In genomic region chr6:82921426-82922224, GRCm38 (mm10) we compare ENCODE assay signal across 24 mouse cellular contexts. TPM values are rescaled to one million over a fixed set of nuclear protein-coding genes. Genes with fewer than 3 reads are reported as not detected.
DNase-seq lines count a peak whose midpoint lies in the region; ATAC-seq and TF ChIP-seq lines count a peak whose summit lies in the region.
"Had no signal": no experiment of that assay in that cellular context is flagged by ENCODE, and none has a peak within 500 bp of the region (broad histone marks: within the 10 kb centered on the region; RNA-seq: fewer than 3 reads in every experiment).

No protein-coding gene starts in this region.

- TF ChIP-seq CTCF in thymus, adult 2 months (IDR thresholded peaks at IDR 0.05; ENCODE audit: borderline replicate concordance, control insufficient read depth, extremely low read depth, insufficient read depth, low read length, poor library complexity), result no peak
- TF ChIP-seq CTCF in heart, adult 2 months (IDR thresholded peaks at IDR 0.05), result no peak

- H3K27ac ChIP-seq in thymus, adult 2 months (ENCODE audit: control insufficient read depth, insufficient read depth, low read length), result peak overlapping the region; percentile 51
- H3K27ac ChIP-seq in heart, adult 2 months, result no peak overlapping the region
- H3K27ac ChIP-seq: embryonic facial prominence, embryonic 15.5 days; gastrocnemius, adult 2 months; kidney, postnatal 0 days; limb, embryonic 10.5 days; liver, embryonic 15.5 days; lung, embryonic 15.5 days had no signal

- ATAC-seq in activated CD4-positive, CD25-positive, alpha-beta regulatory T cell, adult 4 months, result peak; percentile 91
- ATAC-seq: forebrain, embryonic 14.5 days; midbrain, embryonic 16.5 days had no signal

- intact Hi-C loops in heart, adult 2 months (cut with DNase I), result no loop called here

- no peak for TF ChIP-seq EP300 in heart, adult 2 months (IDR thresholded peaks at IDR 0.05; ENCODE audit: insufficient read depth, low read depth, low read length)

- peaks cover 37% of the 10 kb centered on the region for H3K4me1 ChIP-seq in thymus, adult 2 months (replicated peaks; ENCODE audit: control insufficient read depth, insufficient read depth, low read length)
- no peaks in the 10 kb centered on the region for H3K4me1 ChIP-seq in heart, adult 2 months (ENCODE audit: control insufficient read depth, insufficient read depth, low read length)
- H3K4me1 ChIP-seq: heart, embryonic 12.5 days; limb, embryonic 10.5 days; liver, embryonic 15.5 days; lung, embryonic 15.5 days had no signal

- no peak for DNase-seq in thymus, adult 2 months
- DNase-seq in thymus, postnatal 10 days (ENCODE audit: low spot score in 2 of 2), result no peak
- peak; percentile 80 for DNase-seq in thymus, postnatal 0 days (ENCODE audit: low spot score)
- no peak for DNase-seq in heart, adult 18-20 months
- DNase-seq in layer of hippocampus, postnatal 36 days, result no peak
- no peak for DNase-seq in heart, adult 2 months
- DNase-seq: adrenal gland, postnatal 10 days; cerebellum, adult 2 months; gastrocnemius, adult 2 months; heart, postnatal 14 days; kidney, adult 2 months; liver; lung, postnatal 4 days had no signal

- H3K4me3 ChIP-seq in thymus, adult 2 months (ENCODE audit: control insufficient read depth, insufficient read depth, low read length), result no peak overlapping the region
- no peak overlapping the region for H3K4me3 ChIP-seq in heart, adult 2 months
- H3K4me3 ChIP-seq: embryonic facial prominence, embryonic 15.5 days; gastrocnemius, adult 2 months; heart, embryonic 12.5 days; limb, embryonic 10.5 days; liver, embryonic 15.5 days; lung, embryonic 15.5 days had no signal

- no peak for TF ChIP-seq POLR2A in thymus, adult 2 months (IDR thresholded peaks at IDR 0.05; ENCODE audit: control insufficient read depth, extremely low read depth, insufficient read depth, low read length, poor library complexity)
- TF ChIP-seq POLR2A in heart, adult 2 months (IDR thresholded peaks at IDR 0.05; ENCODE audit: insufficient read depth, low read depth, low read length), result no peak

- H3K79me2 ChIP-seq in heart, adult 2 months (replicated peaks; ENCODE audit: control insufficient read depth, insufficient read depth, low read length), result no peaks in the 10 kb centered on the region

- H3K27me3 ChIP-seq in thymus, adult 2 months (ENCODE audit: control insufficient read depth, insufficient read depth, low read length), result no peaks in the 10 kb centered on the region
- H3K27me3 ChIP-seq in heart, adult 2 months (ENCODE audit: control insufficient read depth, insufficient read depth, low read length), result no peaks in the 10 kb centered on the region
- H3K27me3 ChIP-seq: embryonic facial prominence, embryonic 15.5 days; lung, embryonic 15.5 days had no signal

- H3K9ac ChIP-seq in heart, adult 2 months (ENCODE audit: low read depth, low read length), result no peak overlapping the region
- H3K9ac ChIP-seq: embryonic facial prominence, embryonic 15.5 days; heart, embryonic 12.5 days; liver, embryonic 15.5 days; lung, embryonic 15.5 days had no signal

- 23% methylated on average over 9 of the region's 9 CpGs for whole genome bisulfite sequencing in thymus, adult 2 months
- WGBS in heart, adult 2 months, result 60% methylated on average over 9 of the region's 9 CpGs

- no peaks in the 10 kb centered on the region for H3K36me3 ChIP-seq in thymus, adult 2 months (ENCODE audit: control insufficient read depth, insufficient read depth, low read length)
- no peaks in the 10 kb centered on the region for H3K36me3 ChIP-seq in heart, adult 2 months (ENCODE audit: control insufficient read depth, insufficient read depth, low read length)
- H3K36me3 ChIP-seq: embryonic facial prominence, embryonic 15.5 days; heart, embryonic 12.5 days; limb, embryonic 10.5 days; liver, embryonic 15.5 days; lung, embryonic 15.5 days had no signal

RNA-seq across cellular contexts. Expression of gene Sema4f, which starts 17.9 kb away (rescaled TPM):
- polyA plus RNA-seq in thymus, adult 2 months (2012; rRNA removed), result 3.0 and 3.3 TPM in 2 replicates
- polyA plus RNA-seq in activated CD4-positive, CD25-positive, alpha-beta regulatory T cell, adult 4 months (2017; shearing (Covaris generic)), result 1 to 10 TPM; 2.7 to 3.8 TPM
- 1.3 and 1.4 TPM in 2 replicates for polyA plus RNA-seq in thymus, postnatal 0 days (2015; fragmentation: Nextera tagmentation; extraction: Ambion mirVana)
- under 1 TPM; 0.12 to 0.15 TPM for total RNA-seq in heart, adult 18-20 months (2021)
- 10 to 100 TPM; 41.0 to 41.2 TPM for total RNA-seq in layer of hippocampus, postnatal 36 days (2021)
- total RNA-seq in heart, adult 2 months (2021), result under 1 TPM; 0.13 to 0.18 TPM
- polyA plus RNA-seq in heart, adult 2 months (2012; rRNA removed), result 0.37 and 0.53 TPM in 2 replicates

RNA-seq across cellular contexts. Expression of gene M1ap, which starts 25.1 kb away (rescaled TPM):
- polyA plus RNA-seq in thymus, adult 2 months (2012; rRNA removed), result 0.58 and 1.3 TPM in 2 replicates
- polyA plus RNA-seq in activated CD4-positive, CD25-positive, alpha-beta regulatory T cell, adult 4 months (2017; shearing (Covaris generic)), result 1 to 10 TPM in 1 of 2 experiments, under 1 TPM in 1; 0.74 to 1.4 TPM
- polyA plus RNA-seq in thymus, postnatal 0 days (2015; fragmentation: Nextera tagmentation; extraction: Ambion mirVana), result 0.81 and 1.5 TPM in 2 replicates
- under 1 TPM in 1 of 2 experiments, not detected in 1; 0.36 TPM for total RNA-seq in heart, adult 18-20 months (2021)
- not detected for total RNA-seq in layer of hippocampus, postnatal 36 days (2021)
- under 1 TPM in 1 of 2 experiments, not detected in 1; 0.34 TPM for total RNA-seq in heart, adult 2 months (2021)
- polyA plus RNA-seq in heart, adult 2 months (2012; rRNA removed), result 0.31 TPM in 1 of 2 replicates, not detected in the other
- total RNA-seq: layer of hippocampus, postnatal 10 days had no signal
- polyA plus RNA-seq: hindbrain, embryonic 11.5 days; midbrain, embryonic 16.5 days had no signal
